Mouse (Mus musculus): Measurements from ENCODE around the gene Fam71d. TPM values are rescaled to one million over a fixed set of nuclear protein-coding genes. Genes with fewer than 3 reads are reported as not detected.

Fam71d gene
- polyA plus RNA-seq (2012; rRNA removed; ENCODE audit: low replicate concordance) = not detected in 2 replicates

GRCm38 (mm10) chr12:78691325-78691724 is at the start of gene Fam71d:
Gene Fam71d (plus strand): TSS chr12:78691535.

GRCm38 (mm10) chr12:78748557-78749377 is 57.4 kb downstream of the Fam71d start, which contains the start of gene Mpp5:
Gene Mpp5 (plus strand): TSS chr12:78748907.

Other genes with a start within 250 kb of the Fam71d start
- 2.4 and 2.5 TPM in 2 replicates for gene Mpp5, start 57.4 kb downstream of the Fam71d start, polyA plus RNA-seq (2012; rRNA removed; ENCODE audit: low replicate concordance)
- 16.8 and 17.1 TPM in 2 replicates for gene Atp6v1d, start 170.1 kb downstream of the Fam71d start, polyA plus RNA-seq (2012; rRNA removed; ENCODE audit: low replicate concordance)
- gene Eif2s1, start 170.3 kb downstream of the Fam71d start, polyA plus RNA-seq (2012; rRNA removed; ENCODE audit: low replicate concordance) = 16.7 and 21.8 TPM in 2 replicates
- 0.40 and 2.6 TPM in 2 replicates for gene Plek2, start 215.4 kb downstream of the Fam71d start, polyA plus RNA-seq (2012; rRNA removed; ENCODE audit: low replicate concordance)

All from subcutaneous adipose tissue, adult 2 months (tissue).